Mouse (Mus musculus): ENCODE results near the gene Fam83g. TPM values are rescaled to one million over a fixed set of nuclear protein-coding genes. Genes with fewer than 3 reads are reported as not detected.

Fam83g gene
- polyA plus RNA-seq, 1 experiment from 2014 or later, result 0.47 TPM

DNA sequence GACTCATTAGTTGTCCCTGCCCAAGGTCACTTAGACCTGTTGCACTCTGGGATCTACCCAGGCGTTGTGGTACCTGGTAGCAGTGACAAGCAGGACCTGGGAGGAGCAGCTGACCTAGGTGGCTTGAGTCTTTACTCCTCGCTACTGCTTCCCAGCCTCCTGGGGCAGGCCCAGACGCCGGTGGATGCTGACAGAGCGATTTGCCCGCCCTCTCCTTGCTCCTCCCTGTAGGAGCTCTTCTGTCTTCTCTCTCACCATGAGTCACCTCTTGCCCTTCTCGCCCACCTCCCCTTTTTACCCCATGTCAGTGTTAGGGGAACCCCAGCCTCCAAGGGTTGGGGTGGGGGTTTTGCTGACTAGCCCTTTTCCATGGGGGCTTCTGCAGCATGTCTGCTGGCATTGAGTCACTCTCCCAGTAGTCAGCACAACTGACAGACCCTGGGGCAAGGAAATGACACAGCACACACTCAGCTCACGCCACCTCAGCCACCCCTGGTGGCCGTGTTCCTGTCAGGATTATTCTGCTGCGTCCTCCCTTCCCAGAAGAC, 3.1 kb downstream of the Fam83g start:
- WGBS, result 45% methylated on average over 10 of the region's 10 CpGs
- no peak overlapping the region for H3K4me2 ChIP-seq
- no peak overlapping the region for H3K4me3 ChIP-seq (replicated peaks)
- no peak overlapping the region for H3K27ac ChIP-seq
- no peak overlapping the region for H3K9ac ChIP-seq
- H3K9me3 ChIP-seq, result no peaks in the 10 kb centered on the region
- no peak for ATAC-seq (ENCODE audit: low FRiP score)
- peaks cover 12% of the 10 kb centered on the region for H3K4me1 ChIP-seq
- H3K27me3 ChIP-seq, result peaks cover 41% of the 10 kb centered on the region
- H3K36me3 ChIP-seq (replicated peaks), result no peaks in the 10 kb centered on the region

DNA sequence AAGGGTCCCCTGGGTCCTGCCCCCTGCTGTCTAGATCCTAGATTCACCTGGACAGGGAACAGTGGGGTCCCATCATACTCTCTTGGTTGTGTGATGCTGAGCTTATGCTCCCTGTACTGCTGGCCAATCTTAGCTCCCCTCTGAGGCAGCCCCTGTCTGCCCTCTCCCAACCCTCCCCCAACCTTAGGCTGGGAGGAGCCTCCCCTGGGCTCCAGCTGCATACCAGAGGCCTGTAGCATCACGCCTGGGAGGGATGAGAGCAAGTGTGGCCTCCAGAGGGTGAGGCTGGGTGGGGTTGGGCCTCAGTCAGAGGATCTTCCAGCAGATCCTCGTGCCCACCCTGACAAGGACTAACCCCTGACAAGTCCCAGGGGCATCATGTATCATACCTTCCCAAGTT, 3.7 kb downstream of the Fam83g start:
- Histone ChIP-seq H3K9me3 (no peaks in the 10 kb centered on the region), H3K4me1 (peaks cover 12% of the 10 kb centered on the region), H3K27me3 (peaks cover 40% of the 10 kb centered on the region), H3K27ac (no peak overlapping the region), H3K4me2 (no peak overlapping the region), H3K4me3 (replicated peaks) (no peak overlapping the region), H3K9ac (no peak overlapping the region), H3K36me3 (replicated peaks) (no peaks in the 10 kb centered on the region)
- no peak for ATAC-seq (ENCODE audit: low FRiP score)
- 58% methylated on average over 2 of the region's 2 CpGs for WGBS

DNA sequence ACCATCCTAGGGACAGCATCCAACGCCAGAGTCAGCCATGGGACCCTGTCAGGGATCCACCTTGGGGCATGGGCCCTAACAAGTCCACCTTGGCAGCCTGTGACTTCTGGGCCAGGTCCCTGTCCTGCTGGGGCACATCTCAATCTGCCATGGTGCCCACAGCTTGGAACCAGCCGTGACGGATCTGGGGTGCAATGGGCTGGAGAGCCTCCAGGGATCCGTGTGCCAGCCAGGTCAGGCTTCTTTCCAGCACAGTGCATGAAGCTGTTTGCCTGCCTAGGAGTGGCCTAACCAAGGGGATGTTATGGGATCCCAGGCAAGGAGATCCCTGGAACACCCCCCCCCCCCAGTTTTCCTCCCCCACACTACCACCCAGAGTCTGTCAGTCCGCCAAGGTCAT, 9.1 kb downstream of the Fam83g start:
- 88% methylated on average over 5 of the region's 5 CpGs for whole genome bisulfite sequencing

DNA sequence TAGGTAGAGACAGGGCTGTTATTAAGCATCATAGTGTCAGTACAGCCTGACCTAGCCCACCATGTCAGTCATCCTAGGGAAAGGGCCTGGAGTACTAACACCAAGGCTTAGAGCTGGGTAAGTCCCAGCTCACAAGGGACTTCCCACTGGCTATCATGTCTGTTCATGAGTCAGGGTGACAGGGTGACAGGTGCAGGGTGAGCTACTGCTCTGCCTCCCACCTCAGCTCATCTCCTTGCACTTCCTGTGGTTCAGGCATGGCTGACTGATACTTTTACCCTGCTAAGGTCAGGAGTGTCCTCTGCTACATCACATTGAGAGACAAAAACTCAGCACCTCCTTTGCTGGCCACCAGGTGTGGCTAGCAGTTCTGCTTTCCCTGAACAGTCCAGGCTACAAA, 15.0 kb downstream of the Fam83g start:
- H3K36me3 ChIP-seq (replicated peaks), result no peaks in the 10 kb centered on the region
- no peaks in the 10 kb centered on the region for H3K27me3 ChIP-seq
- no peak overlapping the region for H3K4me3 ChIP-seq (replicated peaks)
- H3K27ac ChIP-seq, result no peak overlapping the region
- H3K4me2 ChIP-seq, result no peak overlapping the region
- no peaks in the 10 kb centered on the region for H3K9me3 ChIP-seq
- H3K4me1 ChIP-seq, result peaks cover 16% of the 10 kb centered on the region
- H3K9ac ChIP-seq, result no peak overlapping the region
- ATAC-seq (ENCODE audit: low FRiP score), result no peak

More for the DNA sequence above, 9.1 kb downstream of the Fam83g start:
- Histone ChIP-seq H3K9me3 (no peaks in the 10 kb centered on the region), H3K36me3 (replicated peaks) (no peaks in the 10 kb centered on the region), H3K9ac (no peak overlapping the region), H3K27me3 (no peaks in the 10 kb centered on the region), H3K4me1 (no peaks in the 10 kb centered on the region), H3K4me3 (replicated peaks) (no peak overlapping the region), H3K27ac (no peak overlapping the region), H3K4me2 (no peak overlapping the region)
- ATAC-seq (ENCODE audit: low FRiP score), result no peak

DNA sequence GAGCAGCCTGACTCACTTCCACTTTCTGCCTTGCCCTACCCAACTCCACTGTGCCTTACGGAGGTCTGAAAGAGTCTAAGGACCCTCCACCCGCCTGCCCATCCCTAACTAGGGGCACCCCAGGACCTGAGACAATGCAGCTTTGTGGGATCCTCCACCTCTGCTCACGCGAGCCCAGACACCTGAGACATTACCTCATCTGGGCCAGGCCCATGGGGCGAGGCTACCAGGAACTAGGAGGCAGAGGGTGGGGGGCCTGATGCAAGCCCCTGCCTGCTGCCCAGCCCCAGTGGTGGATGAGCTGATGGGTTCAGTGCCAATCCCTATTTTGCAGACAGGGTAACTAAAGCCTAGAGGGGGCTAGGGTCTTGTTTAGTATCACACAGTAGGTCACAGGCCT, 15.6 kb downstream of the Fam83g start:
- H3K9ac ChIP-seq, result no peak overlapping the region; the same call in 1 of the 2 replicates
- no peaks in the 10 kb centered on the region for H3K27me3 ChIP-seq
- 83% methylated on average over 5 of the region's 5 CpGs for WGBS
- H3K4me2 ChIP-seq, result no peak overlapping the region
- no peak for ATAC-seq (ENCODE audit: low FRiP score)
- no peak overlapping the region for H3K27ac ChIP-seq
- no peaks in the 10 kb centered on the region for H3K36me3 ChIP-seq (replicated peaks)
- H3K9me3 ChIP-seq, result no peaks in the 10 kb centered on the region
- peaks cover 16% of the 10 kb centered on the region for H3K4me1 ChIP-seq
- H3K4me3 ChIP-seq (replicated peaks), result no peak overlapping the region

DNA sequence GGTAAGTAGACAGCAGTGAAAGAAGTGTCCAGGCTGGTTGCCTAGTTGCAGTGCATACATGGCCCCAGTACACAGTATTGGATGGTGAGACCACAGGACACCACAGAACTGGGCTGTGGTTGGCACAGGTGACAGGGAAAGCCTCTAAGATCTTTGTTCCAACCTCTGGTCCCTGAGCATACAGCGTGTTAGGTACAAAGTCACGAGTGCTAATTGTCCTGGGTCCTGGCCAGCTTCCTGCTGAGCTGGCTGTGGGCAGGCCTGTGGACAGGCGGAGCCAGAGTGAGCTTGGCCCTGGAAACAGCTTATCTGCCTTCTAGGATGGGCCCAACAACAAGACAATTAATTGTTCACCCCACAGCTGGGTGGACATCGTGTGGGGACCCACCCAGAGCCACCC, 16.0 kb downstream of the Fam83g start:
- no peaks in the 10 kb centered on the region for H3K9me3 ChIP-seq
- 59% methylated on average over 4 of the region's 4 CpGs for WGBS
- peaks cover 16% of the 10 kb centered on the region for H3K4me1 ChIP-seq
- no peak overlapping the region for H3K4me3 ChIP-seq (replicated peaks)
- H3K9ac ChIP-seq, result no peak overlapping the region
- no peaks in the 10 kb centered on the region for H3K27me3 ChIP-seq
- no peak overlapping the region for H3K27ac ChIP-seq
- no peak for ATAC-seq (ENCODE audit: low FRiP score)
- H3K36me3 ChIP-seq (replicated peaks), result no peaks in the 10 kb centered on the region
- H3K4me2 ChIP-seq, result no peak overlapping the region

DNA sequence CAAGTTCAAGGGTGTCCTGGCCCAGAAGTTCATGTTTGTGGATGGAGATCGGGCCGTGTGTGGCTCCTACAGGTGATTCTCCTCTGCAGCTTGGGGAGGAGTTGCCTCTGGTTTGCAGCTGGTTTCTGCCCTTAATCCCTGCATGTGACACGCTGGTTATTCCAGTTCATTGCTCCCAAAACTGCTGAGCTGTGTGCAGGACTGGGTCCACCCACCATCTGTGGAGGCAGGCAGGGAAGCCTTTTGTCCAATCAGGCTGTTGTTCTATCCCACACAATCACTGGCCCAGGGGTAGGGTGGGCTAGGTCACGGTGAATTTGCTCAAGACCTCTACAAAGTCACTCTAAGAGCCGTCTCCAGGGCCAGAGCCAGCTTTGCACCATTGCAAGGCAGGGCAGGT, 17.8 kb downstream of the Fam83g start:
- H3K9me3 ChIP-seq, result no peaks in the 10 kb centered on the region
- peaks cover 16% of the 10 kb centered on the region for H3K4me1 ChIP-seq
- H3K27ac ChIP-seq, result no peak overlapping the region
- no peaks in the 10 kb centered on the region for H3K27me3 ChIP-seq
- no peak for ATAC-seq (ENCODE audit: low FRiP score)
- H3K4me3 ChIP-seq (replicated peaks), result no peak overlapping the region
- WGBS, result 51% methylated on average over 5 of the region's 5 CpGs
- no peak overlapping the region for H3K9ac ChIP-seq
- H3K36me3 ChIP-seq (replicated peaks), result no peaks in the 10 kb centered on the region
- H3K4me2 ChIP-seq, result no peak overlapping the region

DNA sequence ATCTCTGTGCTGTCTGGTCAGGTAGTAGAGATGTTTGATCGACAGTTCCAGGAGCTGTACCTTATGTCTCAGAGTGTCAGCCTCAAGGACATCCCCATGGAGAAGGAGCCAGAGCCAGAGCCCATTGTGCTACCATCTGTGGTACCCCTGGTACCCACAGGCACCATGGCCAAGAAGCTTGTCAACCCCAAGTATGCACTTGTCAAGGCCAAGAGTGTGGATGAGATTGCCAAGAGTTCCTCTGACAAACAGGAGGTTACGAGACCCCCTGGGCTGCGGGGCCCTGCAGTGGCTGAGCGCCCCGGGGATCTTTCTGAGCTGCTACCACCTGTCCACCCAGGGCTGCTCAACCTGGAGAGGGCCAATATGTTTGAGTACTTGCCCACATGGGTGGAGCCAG, 18.6 kb downstream of the Fam83g start:
- no peaks in the 10 kb centered on the region for H3K9me3 ChIP-seq
- H3K4me3 ChIP-seq (replicated peaks), result no peak overlapping the region
- H3K27me3 ChIP-seq, result no peaks in the 10 kb centered on the region
- no peaks in the 10 kb centered on the region for H3K36me3 ChIP-seq (replicated peaks)
- no peak overlapping the region for H3K9ac ChIP-seq
- 96% methylated on average over 5 of the region's 5 CpGs for WGBS
- no peak overlapping the region for H3K27ac ChIP-seq
- H3K4me2 ChIP-seq, result no peak overlapping the region
- ATAC-seq (ENCODE audit: low FRiP score), result no peak
- H3K4me1 ChIP-seq, result peaks cover 16% of the 10 kb centered on the region

DNA sequence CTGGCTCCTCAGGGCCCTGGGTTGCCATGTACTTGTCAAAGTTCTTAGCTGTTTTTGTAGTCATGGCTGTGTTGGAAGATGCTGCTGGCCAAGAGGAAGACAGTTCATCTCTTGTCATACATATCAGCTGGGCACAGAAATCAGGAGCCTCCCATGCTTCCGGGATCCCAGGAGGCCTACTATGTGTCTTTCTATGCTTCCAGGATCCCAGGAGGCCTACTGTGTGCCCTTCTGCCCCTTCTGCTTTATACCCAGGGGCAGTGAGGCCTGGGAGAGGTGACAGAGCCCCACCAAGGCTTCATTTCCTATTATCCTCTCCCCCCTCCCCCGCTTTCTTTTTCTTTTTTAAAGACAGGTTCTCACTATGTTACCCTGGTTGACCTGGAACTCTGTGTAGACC, 21.7 kb downstream of the Fam83g start:
- Histone ChIP-seq H3K27me3 (no peaks in the 10 kb centered on the region), H3K4me3 (replicated peaks) (no peak overlapping the region), H3K4me2 (no peak overlapping the region), H3K9me3 (no peaks in the 10 kb centered on the region), H3K27ac (no peak overlapping the region), H3K36me3 (replicated peaks) (no peaks in the 10 kb centered on the region), H3K9ac (no peak overlapping the region), H3K4me1 (peaks cover 7% of the 10 kb centered on the region)
- WGBS, result 93% methylated on average over 2 of the region's 2 CpGs
- no peak for ATAC-seq (ENCODE audit: low FRiP score)

DNA sequence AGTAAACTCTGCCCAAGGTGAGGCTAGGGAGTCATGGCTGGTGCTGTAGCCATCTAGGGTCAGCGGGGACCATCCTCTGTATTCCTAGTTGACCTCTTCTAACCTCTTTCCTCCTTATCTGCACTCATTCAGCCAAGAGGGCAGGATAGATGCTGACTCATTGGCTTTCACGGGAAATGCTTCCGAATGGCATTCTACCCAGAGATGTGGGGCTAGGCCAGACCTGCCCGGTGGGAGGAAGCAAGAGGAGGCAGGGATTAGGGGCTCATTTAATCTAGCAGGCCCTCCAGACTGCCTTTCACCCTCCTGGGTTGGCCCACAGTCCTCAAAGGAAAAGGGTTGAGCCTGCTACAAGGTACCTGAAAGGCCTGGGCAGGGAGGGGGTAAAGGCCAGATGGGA, 22.3 kb downstream of the Fam83g start:
- Histone ChIP-seq H3K4me3 (replicated peaks) (no peak overlapping the region), H3K27me3 (no peaks in the 10 kb centered on the region), H3K9me3 (no peaks in the 10 kb centered on the region), H3K4me1 (peaks cover 6% of the 10 kb centered on the region; the same call in 1 of the 2 replicates), H3K4me2 (no peak overlapping the region), H3K9ac (no peak overlapping the region), H3K36me3 (replicated peaks) (no peaks in the 10 kb centered on the region), H3K27ac (no peak overlapping the region)
- ATAC-seq (ENCODE audit: low FRiP score), result no peak
- 64% methylated on average over 4 of the region's 4 CpGs for WGBS

DNA sequence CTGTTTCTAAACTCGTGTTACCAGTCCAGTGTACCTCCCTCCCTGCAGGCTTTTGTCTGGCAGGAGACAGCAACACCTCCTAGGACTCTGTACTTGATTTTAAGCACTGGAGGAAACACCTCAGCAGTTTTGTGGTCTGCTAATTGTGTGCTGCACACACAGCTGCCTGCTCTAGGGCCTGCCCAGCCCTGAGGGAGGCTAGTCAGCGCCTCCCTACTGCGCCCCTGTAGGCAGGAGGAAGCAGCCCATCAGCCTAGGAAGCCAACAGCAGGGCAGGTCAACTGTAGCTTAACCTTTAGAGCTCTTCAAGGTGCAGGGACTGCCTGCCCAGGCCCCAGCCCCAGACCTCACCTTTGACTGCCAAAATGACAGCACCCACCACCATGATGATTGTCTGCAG, 25.0 kb downstream of the Fam83g start:
- Histone ChIP-seq H3K9ac (no peak overlapping the region), H3K27ac (no peak overlapping the region), H3K4me2 (no peak overlapping the region), H3K9me3 (no peaks in the 10 kb centered on the region), H3K4me1 (no peaks in the 10 kb centered on the region), H3K36me3 (replicated peaks) (no peaks in the 10 kb centered on the region), H3K27me3 (no peaks in the 10 kb centered on the region; the same call in 1 of the 2 replicates), H3K4me3 (replicated peaks) (no peak overlapping the region)
- WGBS, result 63% methylated on average over 3 of the region's 3 CpGs
- no peak for ATAC-seq (ENCODE audit: low FRiP score)

DNA sequence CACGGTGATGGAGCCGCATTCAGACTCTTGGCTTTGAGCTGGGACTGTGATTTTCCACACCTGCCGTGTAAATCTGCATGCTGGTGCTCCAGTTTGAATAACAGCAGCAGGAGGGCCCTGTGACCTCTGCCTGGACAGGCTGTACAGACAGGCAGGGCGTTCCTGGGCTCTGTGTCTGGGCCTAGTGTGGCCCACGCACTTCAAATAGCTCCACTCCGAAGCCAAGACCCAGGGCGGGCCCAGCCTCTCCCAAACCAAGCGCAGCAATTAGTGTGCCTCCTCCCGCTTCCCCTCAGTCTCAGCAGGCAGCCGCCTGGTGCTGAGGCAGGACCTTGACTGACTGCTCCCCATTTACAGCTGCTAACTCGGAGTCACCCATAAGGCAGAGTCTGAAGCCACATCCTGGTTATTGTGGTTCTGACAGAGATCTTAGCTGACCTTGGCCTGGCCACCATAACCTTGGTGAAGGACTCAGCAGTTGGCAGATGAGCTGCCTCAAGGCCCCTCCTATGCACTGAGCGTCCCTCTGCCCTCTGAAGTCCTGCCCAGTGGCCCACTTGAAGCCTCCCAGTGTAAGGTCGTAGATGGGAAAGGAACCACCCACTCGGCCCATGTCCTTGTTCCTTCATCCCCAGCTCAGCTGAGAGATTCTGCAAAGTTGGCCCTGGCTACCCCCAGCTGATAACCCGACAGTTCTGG, 29.4 kb downstream of the Fam83g start:
- ATAC-seq (ENCODE audit: low FRiP score), result no peak
- WGBS, result 62% methylated on average over 15 of the region's 15 CpGs
- Histone ChIP-seq H3K36me3 (replicated peaks) (no peaks in the 10 kb centered on the region), H3K27me3 (no peaks in the 10 kb centered on the region; the same call in 1 of the 2 replicates), H3K27ac (no peak overlapping the region), H3K9me3 (no peaks in the 10 kb centered on the region), H3K4me3 (replicated peaks) (no peak overlapping the region), H3K4me2 (no peak overlapping the region), H3K9ac (no peak overlapping the region), H3K4me1 (no peaks in the 10 kb centered on the region)

Data from forebrain, embryonic 12.5 days (tissue).